Mouse (Mus musculus) kidney, adult 2 months (tissue): ENCODE results near the gene Ccdc81. TPM values are rescaled to one million over a fixed set of nuclear protein-coding genes. Genes with fewer than 3 reads are reported as not detected.
A peak's percentile ranks its signal among the peaks of the same experiment; 100 is the strongest.

ENCODE experiments used
- DNase-seq: peaks from one replicate; pipeline ENCODE4 v3.0.0; 2021
- H3K27ac ChIP-seq: fragments of 200-500 bp; 2 replicates; pipeline ENCODE4 v1.5.1; 2012; ENCODE audit warnings: low read depth, low read length, control low read depth, inconsistent platforms; ENCODE audit not compliant: insufficient read depth
- H3K27me3 ChIP-seq: fragments of 200-500 bp; replicated peaks from 2 replicates; pipeline ENCODE4 v1.6.1; 2012; ENCODE audit warnings: mild to moderate bottlenecking, moderate library complexity, low read length, inconsistent platforms; ENCODE audit not compliant: control insufficient read depth, insufficient read depth
- H3K36me3 ChIP-seq: fragments of 200-500 bp; 2 replicates; pipeline ENCODE4 v1.6.1; 2012; ENCODE audit warnings: mild to moderate bottlenecking, moderate library complexity, low read length, inconsistent platforms; ENCODE audit not compliant: control insufficient read depth, insufficient read depth
- H3K4me1 ChIP-seq: fragments of 200-500 bp; 2 replicates; pipeline ENCODE4 v1.6.1; 2011; ENCODE audit warnings: low read length; ENCODE audit not compliant: control insufficient read depth, insufficient read depth
- H3K4me3 ChIP-seq: fragments of 200-500 bp; 2 replicates; pipeline ENCODE4 v1.5.1; 2011; ENCODE audit warnings: mild to moderate bottlenecking, low read depth, low read length, control low read depth; ENCODE audit not compliant: insufficient read depth
- CTCF ChIP-seq: fragments of 200-500 bp; conservative IDR thresholded peaks from 2 replicates; pipeline ENCODE4 v1.5.1; 2011; ENCODE audit warnings: low read depth, mild to moderate bottlenecking, control low read depth, low read length, moderate library complexity, mixed read lengths; ENCODE audit not compliant: insufficient read depth, insufficient read length
- POLR2A ChIP-seq: fragments of 200-500 bp; IDR thresholded peaks from one replicate; pipeline ENCODE4 v1.6.1; 2011; ENCODE audit warnings: low read depth, low read length, control low read depth
- WGBS: fragments of 180-500 bp; shearing (Covaris S2); methylation state at CpG from one replicate; pipeline ENCODE4 v1.1.7; 2018; 5-methylcytosine and 5-hydroxymethylcytosine counted together
- polyA plus RNA-seq: library from polyadenylated mRNA; depleted of rRNA; stranded (reverse); fragments of >200 nt; gene quantifications from 2 replicates; pipeline ENCODE4 v1.2.3, GENCODE M21; 2012

Gene Ccdc81
- polyA plus RNA-seq, 1 experiment, result not detected

- H3K4me1 ChIP-seq, result no peaks in the 10 kb centered on the region
- DNase-seq, result no peak
- TF ChIP-seq CTCF, result no peak
- TF ChIP-seq POLR2A, result no peak
- no peak overlapping the region for H3K4me3 ChIP-seq
- no peak overlapping the region for H3K27ac ChIP-seq
- no peaks in the 10 kb centered on the region; the same call in 1 of the 2 replicates for H3K36me3 ChIP-seq
- WGBS, result 92% methylated on average over 4 of the region's 4 CpGs
- H3K27me3 ChIP-seq, result no peaks in the 10 kb centered on the region
These were observed 14.3 kb upstream of the Ccdc81 start for GRCm38 (mm10) chr7:89917776-89918175.

DNA sequence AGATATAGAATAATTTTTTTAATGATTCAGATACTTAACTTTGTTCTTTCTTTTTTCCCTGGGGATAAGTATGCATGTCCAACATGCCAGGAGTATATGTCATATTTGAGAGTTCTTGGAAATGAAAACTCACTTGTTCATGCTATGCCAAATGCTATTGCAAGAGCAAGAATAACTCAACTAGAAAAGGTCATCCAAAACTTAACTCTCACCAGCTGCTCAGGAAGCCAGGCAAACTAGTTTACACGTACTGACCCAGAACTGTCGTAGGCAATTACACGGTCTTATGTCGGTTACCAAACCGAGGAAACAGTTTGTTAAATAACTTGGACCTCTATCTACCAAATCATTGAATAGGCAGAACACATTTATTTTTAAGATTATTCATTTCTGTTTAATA, 13.3 kb upstream of the Ccdc81 start:
- Histone ChIP-seq H3K4me3 (no peak overlapping the region), H3K4me1 (no peaks in the 10 kb centered on the region), H3K27me3 (no peaks in the 10 kb centered on the region), H3K36me3 (no peaks in the 10 kb centered on the region; the same call in 1 of the 2 replicates), H3K27ac (no peak overlapping the region)
- 92% methylated on average over 5 of the region's 5 CpGs for WGBS
- DNase-seq, result no peak
- no peak for TF ChIP-seq POLR2A
- TF ChIP-seq CTCF, result no peak

DNA sequence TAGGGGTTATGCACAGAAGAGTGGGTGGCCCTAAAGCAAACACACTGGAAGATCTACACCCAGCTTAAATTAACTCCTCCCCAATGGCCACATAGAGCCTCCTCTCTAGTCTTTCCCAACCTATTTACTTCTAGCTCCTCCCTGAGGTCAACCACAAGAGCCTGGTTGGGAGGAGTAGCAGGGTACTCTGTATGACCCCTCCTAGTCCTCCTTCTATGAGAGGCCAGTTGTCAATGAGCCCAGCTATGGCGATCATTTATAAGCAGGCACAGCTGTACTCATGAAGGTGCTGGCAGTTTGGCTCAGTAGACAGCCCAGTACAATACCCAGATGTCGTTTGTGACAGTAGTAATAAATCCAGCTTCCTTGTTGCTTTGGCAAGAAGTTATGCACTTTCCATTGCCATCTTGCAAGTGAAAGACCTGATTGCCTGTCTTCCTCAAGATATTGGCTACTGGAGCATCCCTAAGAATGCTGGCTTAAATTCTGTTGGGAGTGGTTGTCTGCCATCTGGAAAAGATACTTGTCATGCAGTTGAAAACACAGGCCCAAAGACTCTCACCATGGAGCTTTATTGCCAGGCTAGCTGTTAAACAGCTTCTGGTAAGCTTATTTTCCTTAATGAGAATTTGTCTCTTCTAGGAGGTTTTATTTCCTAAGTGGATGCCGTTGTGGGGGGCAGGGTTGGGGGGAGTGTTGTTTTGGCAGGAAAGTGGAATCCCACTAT, 10.2 kb upstream of the Ccdc81 start:
- Histone ChIP-seq H3K27me3 (no peaks in the 10 kb centered on the region), H3K27ac (no peak overlapping the region), H3K4me1 (peaks cover 6% of the 10 kb centered on the region; the same call in 1 of the 2 replicates), H3K4me3 (no peak overlapping the region), H3K36me3 (no peaks in the 10 kb centered on the region; the same call in 1 of the 2 replicates)
- 72% methylated on average over 3 of the region's 3 CpGs for WGBS
- no peak for DNase-seq
- no peak for TF ChIP-seq POLR2A
- no peak for TF ChIP-seq CTCF

DNA sequence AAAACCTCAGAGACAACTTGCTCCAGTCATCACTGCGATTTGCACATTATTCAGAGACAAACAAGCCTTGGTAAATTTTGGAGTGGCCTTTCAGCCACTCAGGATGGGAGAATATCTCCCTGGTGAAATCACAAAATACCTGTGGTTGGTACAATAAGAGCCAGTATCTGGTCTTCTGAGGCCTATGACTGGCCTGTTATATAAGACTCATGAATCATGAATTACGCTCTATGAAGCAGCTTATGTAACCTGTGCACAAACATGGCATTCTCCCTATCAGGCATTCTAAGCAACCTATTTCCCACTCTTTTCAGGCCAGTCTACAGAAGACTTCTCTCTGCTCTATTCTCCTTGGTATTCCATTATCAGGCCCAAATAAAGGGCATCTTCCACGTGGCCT, 8.9 kb upstream of the Ccdc81 start:
- WGBS, result 93% methylated on average over 3 of the region's 3 CpGs
- Histone ChIP-seq H3K36me3 (no peaks in the 10 kb centered on the region; the same call in 1 of the 2 replicates), H3K27me3 (no peaks in the 10 kb centered on the region), H3K4me3 (no peak overlapping the region), H3K27ac (no peak overlapping the region), H3K4me1 (peaks cover 6% of the 10 kb centered on the region; the same call in 1 of the 2 replicates)
- no peak for DNase-seq
- TF ChIP-seq CTCF (no peak), POLR2A (no peak)

DNA sequence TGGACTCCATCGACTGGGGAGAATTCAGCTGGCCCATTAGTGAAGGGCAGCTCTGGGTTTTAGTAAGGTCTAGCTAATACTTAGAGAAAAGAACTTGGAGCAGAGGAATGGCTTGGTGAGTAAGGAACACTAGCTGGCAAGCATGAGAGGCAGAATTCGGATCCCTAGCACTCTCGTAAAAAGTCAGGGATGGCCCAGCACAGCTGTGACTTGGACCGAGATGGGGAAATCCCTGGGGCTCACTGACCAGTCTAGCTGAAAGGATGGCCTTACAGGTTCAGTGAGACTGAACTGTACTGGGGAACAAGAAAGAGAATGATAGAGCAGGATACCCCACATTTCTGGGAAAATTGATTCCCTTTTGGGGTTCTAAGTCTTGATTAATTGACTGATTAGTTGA, 6.3 kb upstream of the Ccdc81 start:
- no peaks in the 10 kb centered on the region for H3K36me3 ChIP-seq
- 52% methylated on average over 4 of the region's 4 CpGs for WGBS
- peaks cover 6% of the 10 kb centered on the region; the same call in 1 of the 2 replicates for H3K4me1 ChIP-seq
- peak; percentile 45 for DNase-seq
- H3K27ac ChIP-seq, result no peak overlapping the region
- TF ChIP-seq POLR2A (no peak), CTCF (no peak)
- no peak overlapping the region for H3K4me3 ChIP-seq
- no peaks in the 10 kb centered on the region for H3K27me3 ChIP-seq

GRCm38 (mm10) chr7:89908899-89909621, 5.6 kb upstream of the Ccdc81 start:
- H3K36me3 ChIP-seq, result no peaks in the 10 kb centered on the region
- no peaks in the 10 kb centered on the region for H3K27me3 ChIP-seq
- DNase-seq, result no peak
- 57% methylated on average over 20 of the region's 20 CpGs for WGBS
- TF ChIP-seq POLR2A (no peak), CTCF (no peak)
- no peak overlapping the region for H3K4me3 ChIP-seq
- peaks cover 6% of the 10 kb centered on the region; the same call in 1 of the 2 replicates for H3K4me1 ChIP-seq
- H3K27ac ChIP-seq, result no peak overlapping the region

DNA sequence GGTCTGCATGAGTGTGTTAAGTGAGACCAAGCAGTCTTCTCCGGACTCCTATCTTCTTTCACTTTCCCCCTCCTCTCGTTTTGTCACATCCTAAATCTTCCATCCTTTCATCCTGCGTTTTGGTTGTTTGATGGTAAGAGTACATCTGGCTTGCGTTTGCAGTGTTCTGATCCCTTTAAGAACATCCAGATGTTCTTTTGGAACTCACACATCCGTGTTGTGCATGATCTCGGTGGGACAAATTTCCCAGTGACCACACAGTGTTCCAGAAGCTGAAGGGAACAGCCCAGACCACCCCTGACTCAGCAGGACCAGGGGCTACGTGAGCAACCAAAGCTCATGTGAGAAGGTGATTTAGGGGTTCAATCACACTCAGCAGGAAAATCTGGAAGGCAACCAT, 5.0 kb upstream of the Ccdc81 start:
- DNase-seq, result no peak
- 64% methylated on average over 7 of the region's 7 CpGs for WGBS

More for the DNA sequence above, 5.0 kb upstream of the Ccdc81 start:
- TF ChIP-seq CTCF, result no peak
- no peak for TF ChIP-seq POLR2A
- no peaks in the 10 kb centered on the region for H3K27me3 ChIP-seq
- no peak overlapping the region for H3K27ac ChIP-seq
- peaks cover 6% of the 10 kb centered on the region; the same call in 1 of the 2 replicates for H3K4me1 ChIP-seq
- no peaks in the 10 kb centered on the region for H3K36me3 ChIP-seq
- H3K4me3 ChIP-seq, result no peak overlapping the region
